Mouse (Mus musculus): ENCODE measurements at regions not wholly inside any gene's neighbourhood (a gene's known extent, or its start where the extent isn't known, plus 50 kb on each side); places are given as distances from the start of the nearest gene placed in this dataset.

- Histone ChIP-seq H3K27ac (no peak overlapping the region), H3K36me3 (replicated peaks; ENCODE audit: control insufficient read depth, insufficient read depth, low read depth) (no peaks in the 10 kb centered on the region), H3K9ac (replicated peaks) (no peak overlapping the region), H3K27me3 (ENCODE audit: control insufficient read depth, insufficient read depth, low read length) (no peaks in the 10 kb centered on the region), H3K4me3 (ENCODE audit: insufficient read depth in 1 of 2, low read depth in 2 of 2, low read length in 2 of 2) (no peak overlapping the region), H3K4me1 (replicated peaks; ENCODE audit: control insufficient read depth in 2 of 2, insufficient read depth in 2 of 2, low read length in 1 of 2) (no peaks in the 10 kb centered on the region), H3K4me2 (ENCODE audit: low read depth) (no peak overlapping the region), H3K9me3 (ENCODE audit: control insufficient read depth, low read length) (no peaks in the 10 kb centered on the region)
- 25% methylated on average over 3 of the region's 3 CpGs for WGBS (ENCODE audit: insufficient replicate concordance)
- TF ChIP-seq CTCF (IDR thresholded peaks at IDR 0.05; ENCODE audit: low read depth) (no peak), EP300 (IDR thresholded peaks at IDR 0.05; ENCODE audit: low read depth) (no peak)
- no peak for DNase-seq (ENCODE audit: low read depth in 3 of 3, low spot score in 3 of 3)
- no peak for ATAC-seq (ENCODE audit: insufficient read depth)
These were observed 56.2 kb upstream of the Kitl start for GRCm38 (mm10) chr10:99959279-99959678.

DNA sequence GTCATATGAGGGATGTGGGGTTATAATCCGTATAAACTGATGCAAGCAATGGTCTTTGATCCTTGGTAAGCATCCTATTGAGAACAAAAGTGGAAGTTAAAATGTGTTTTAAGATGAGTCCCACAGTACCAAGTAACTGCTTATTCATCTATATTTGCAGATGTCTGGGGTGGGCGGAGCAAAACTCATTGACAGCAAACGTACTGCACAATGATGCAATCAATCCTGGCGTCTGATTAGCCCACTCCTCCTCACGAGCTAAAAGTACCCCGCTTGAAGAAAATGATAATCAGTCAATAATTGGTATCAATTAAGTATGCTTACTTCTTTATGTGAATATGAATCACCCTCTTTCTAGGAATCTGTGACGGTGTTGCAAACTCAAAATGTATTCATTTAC, 62.9 kb upstream of the Kitl start:
- H3K4me1 ChIP-seq (replicated peaks; ENCODE audit: control insufficient read depth in 2 of 2, insufficient read depth in 2 of 2, low read length in 1 of 2), result no peaks in the 10 kb centered on the region
- no peak overlapping the region for H3K4me2 ChIP-seq (ENCODE audit: low read depth)
- no peak for DNase-seq (ENCODE audit: low read depth in 3 of 3, low spot score in 3 of 3)
- 62% methylated on average over 7 of the region's 7 CpGs for WGBS (ENCODE audit: insufficient replicate concordance)
- TF ChIP-seq EP300 (IDR thresholded peaks at IDR 0.05; ENCODE audit: low read depth) (no peak), CTCF (IDR thresholded peaks at IDR 0.05; ENCODE audit: low read depth) (no peak)
- no peak overlapping the region for H3K4me3 ChIP-seq (ENCODE audit: insufficient read depth in 1 of 2, low read depth in 2 of 2, low read length in 2 of 2)
- no peak overlapping the region for H3K27ac ChIP-seq
- no peaks in the 10 kb centered on the region for H3K27me3 ChIP-seq (ENCODE audit: control insufficient read depth, insufficient read depth, low read length)
- no peak overlapping the region for H3K9ac ChIP-seq (replicated peaks)
- H3K9me3 ChIP-seq (ENCODE audit: control insufficient read depth, low read length), result no peaks in the 10 kb centered on the region
- no peaks in the 10 kb centered on the region for H3K36me3 ChIP-seq (replicated peaks; ENCODE audit: control insufficient read depth, insufficient read depth, low read depth)
- no peak for ATAC-seq (ENCODE audit: insufficient read depth)

- Histone ChIP-seq H3K9me3 (ENCODE audit: control insufficient read depth, low read length) (no peaks in the 10 kb centered on the region), H3K27me3 (ENCODE audit: control insufficient read depth, insufficient read depth, low read length) (no peaks in the 10 kb centered on the region), H3K4me2 (ENCODE audit: low read depth) (no peak overlapping the region), H3K4me3 (ENCODE audit: insufficient read depth in 1 of 2, low read depth in 2 of 2, low read length in 2 of 2) (no peak overlapping the region), H3K4me1 (replicated peaks; ENCODE audit: control insufficient read depth in 2 of 2, insufficient read depth in 2 of 2, low read length in 1 of 2) (no peaks in the 10 kb centered on the region), H3K27ac (no peak overlapping the region), H3K36me3 (replicated peaks; ENCODE audit: control insufficient read depth, insufficient read depth, low read depth) (no peaks in the 10 kb centered on the region), H3K9ac (replicated peaks) (no peak overlapping the region)
- ATAC-seq (ENCODE audit: insufficient read depth) (no peak), DNase-seq (ENCODE audit: low read depth in 3 of 3, low spot score in 3 of 3) (no peak)
- TF ChIP-seq EP300 (IDR thresholded peaks at IDR 0.05; ENCODE audit: low read depth) (no peak), CTCF (IDR thresholded peaks at IDR 0.05; ENCODE audit: low read depth) (no peak)
- WGBS (ENCODE audit: insufficient replicate concordance), result 53% methylated on average over 4 of the region's 4 CpGs
These were observed 63.7 kb upstream of the Kitl start for GRCm38 (mm10) chr10:99951718-99952117.

GRCm38 (mm10) chr10:99951316-99951715, 64.1 kb upstream of the Kitl start:
- Histone ChIP-seq H3K27ac (no peak overlapping the region), H3K4me2 (ENCODE audit: low read depth) (no peak overlapping the region), H3K9me3 (ENCODE audit: control insufficient read depth, low read length) (no peaks in the 10 kb centered on the region), H3K9ac (replicated peaks) (no peak overlapping the region), H3K4me3 (ENCODE audit: insufficient read depth in 1 of 2, low read depth in 2 of 2, low read length in 2 of 2) (no peak overlapping the region), H3K27me3 (ENCODE audit: control insufficient read depth, insufficient read depth, low read length) (no peaks in the 10 kb centered on the region), H3K4me1 (replicated peaks; ENCODE audit: control insufficient read depth in 2 of 2, insufficient read depth in 2 of 2, low read length in 1 of 2) (no peaks in the 10 kb centered on the region), H3K36me3 (replicated peaks; ENCODE audit: control insufficient read depth, insufficient read depth, low read depth) (no peaks in the 10 kb centered on the region)
- no peak for ATAC-seq (ENCODE audit: insufficient read depth)
- WGBS (ENCODE audit: insufficient replicate concordance), result 69% methylated on average over 6 of the region's 6 CpGs
- no peak for DNase-seq (ENCODE audit: low read depth in 3 of 3, low spot score in 3 of 3)
- TF ChIP-seq CTCF (IDR thresholded peaks at IDR 0.05; ENCODE audit: low read depth) (no peak), EP300 (IDR thresholded peaks at IDR 0.05; ENCODE audit: low read depth) (no peak)

- Histone ChIP-seq H3K4me1 (replicated peaks; ENCODE audit: control insufficient read depth in 2 of 2, insufficient read depth in 2 of 2, low read length in 1 of 2) (no peaks in the 10 kb centered on the region), H3K9ac (replicated peaks) (no peak overlapping the region), H3K27me3 (ENCODE audit: control insufficient read depth, insufficient read depth, low read length) (no peaks in the 10 kb centered on the region), H3K36me3 (replicated peaks; ENCODE audit: control insufficient read depth, insufficient read depth, low read depth) (no peaks in the 10 kb centered on the region), H3K4me3 (ENCODE audit: insufficient read depth in 1 of 2, low read depth in 2 of 2, low read length in 2 of 2) (no peak overlapping the region), H3K4me2 (ENCODE audit: low read depth) (no peak overlapping the region), H3K9me3 (ENCODE audit: control insufficient read depth, low read length) (no peaks in the 10 kb centered on the region), H3K27ac (no peak overlapping the region)
- WGBS (ENCODE audit: insufficient replicate concordance), result 53% methylated on average over 3 of the region's 3 CpGs
- DNase-seq (ENCODE audit: low read depth in 3 of 3, low spot score in 3 of 3) (no peak), ATAC-seq (ENCODE audit: insufficient read depth) (no peak)
- no peak for TF ChIP-seq CTCF (IDR thresholded peaks at IDR 0.05; ENCODE audit: low read depth)
- TF ChIP-seq EP300 (IDR thresholded peaks at IDR 0.05; ENCODE audit: low read depth), result no peak
These were observed 66.7 kb upstream of the Kitl start for GRCm38 (mm10) chr10:99948740-99949139.

Measured in liver, embryonic 14.5 days (tissue).